Mouse (Mus musculus) spleen, adult 2 months (tissue): ENCODE measurements around the gene Ccpg1os.

ENCODE experiments used
- CTCF ChIP-seq: fragments of 200-500 bp; IDR thresholded peaks from 2 replicates; pipeline ENCODE4 v1.5.1; 2011; ENCODE audit warnings: mild to moderate bottlenecking, inconsistent platforms; ENCODE audit not compliant: insufficient read depth, insufficient read length, insufficient replicate concordance; ENCODE audit errors: extremely low read depth
- POLR2A ChIP-seq: fragments of 200-500 bp; IDR thresholded peaks from 2 replicates; pipeline ENCODE4 v1.6.1; 2011; ENCODE audit warnings: low read depth, low read length, inconsistent platforms

- TF ChIP-seq POLR2A (no peak), CTCF (no peak)
Measured at GRCm38 (mm10) chr9:72949572-72949971, 35.6 kb downstream of the Ccpg1os start.
